Mouse (Mus musculus): Measurements from ENCODE around the gene Gorab. TPM values are rescaled to one million over a fixed set of nuclear protein-coding genes. Genes with fewer than 3 reads are reported as not detected.

The Gorab gene
- 2.9 and 3.9 TPM in 2 replicates for total RNA-seq (2012; rRNA removed)
- 5.9 and 6.2 TPM in 2 replicates for total RNA-seq (2014; rRNA removed)
- 5.8 and 5.9 TPM in 2 replicates for polyA plus RNA-seq (2012; ENCODE audit: insufficient read length, low read depth)

- H3K4me3 ChIP-seq (replicated peaks in 1 of 3; ENCODE audit: low read depth in 2 of 3, low read length in 2 of 3, poor library complexity in 1 of 3): peak within 1 kb of the TSS; percentile 78 to 90 (median 83)
- peaks cover 0 to 2% of the 10 kb centered on the region in 2 experiments for H3K36me3 ChIP-seq (replicated peaks in 1 of 2; ENCODE audit: control insufficient read depth in 1 of 2, insufficient read depth in 1 of 2, low read length in 1 of 2)
- peaks cover 5 to 22% of the 10 kb centered on the region in 2 experiments; a peak in 3 of 4 replicates for H3K4me1 ChIP-seq (ENCODE audit: control insufficient read depth in 1 of 2, insufficient read depth in 2 of 2)
- in situ Hi-C loops (cut with MboI; ENCODE audit: low pct_ligation_motif_present, low pct_unique_long_range_greater_than_20kb, low sequenced_read_pairs): no loop called here
- no peak within 1 kb of the TSS for H3K27ac ChIP-seq (ENCODE audit: insufficient read depth, low read depth)
- DNase-seq (ENCODE audit: extremely low read depth): peak; percentile 91
- H3K4me2 ChIP-seq (ENCODE audit: insufficient read depth, low read depth, poor library complexity, severe bottlenecking): peak within 1 kb of the TSS; percentile 79
- H3K9ac ChIP-seq (ENCODE audit: insufficient read depth, low read depth): peak within 1 kb of the TSS; percentile 87
- no peaks in the 10 kb centered on the region for H3K9me3 ChIP-seq (replicated peaks; ENCODE audit: low read length)
- H3K27me3 ChIP-seq (replicated peaks): no peaks in the 10 kb centered on the region
- dilution Hi-C loops (cut with MboI; ENCODE audit: extremely low pct_ligation_motif_present, extremely low pct_unique_long_range_greater_than_20kb, low sequenced_read_pairs): no loop called here
- H3K79me2 ChIP-seq (replicated peaks; ENCODE audit: control insufficient read depth, extremely low read depth, insufficient read depth, poor library complexity, severe bottlenecking): peaks cover 18% of the 10 kb centered on the region
- TF ChIP-seq JUN (IDR thresholded peaks at IDR 0.05; ENCODE audit: insufficient read depth, low read depth, low read length) (no peak), TBP (conservative IDR thresholded peaks at IDR 0.05; ENCODE audit: low read depth, low read length) (peak; percentile 68; the same call in 1 of the 2 replicates), USF2 (conservative IDR thresholded peaks at IDR 0.05; ENCODE audit: low read depth, low read length) (no peak), CHD1 (IDR thresholded peaks at IDR 0.05; ENCODE audit: low read depth, low read length) (no peak), TCF12 (IDR thresholded peaks at IDR 0.05; ENCODE audit: low read depth, low read length) (peak; percentile 47), RCOR1 (conservative IDR thresholded peaks at IDR 0.05; ENCODE audit: low read depth, low read length) (no peak; the same call in 1 of the 2 replicates), MAZ (IDR thresholded peaks at IDR 0.05; ENCODE audit: low read depth, low read length) (no peak), SIN3A (IDR thresholded peaks at IDR 0.05; ENCODE audit: low read length) (peak; percentile 87), ZKSCAN1 (IDR thresholded peaks at IDR 0.05; ENCODE audit: borderline replicate concordance, low read depth, low read length) (no peak), MXI1 (IDR thresholded peaks at IDR 0.05; ENCODE audit: low read depth, low read length) (peak; percentile 52), HCFC1 (IDR thresholded peaks at IDR 0.05; ENCODE audit: low read depth, low read length) (peak; percentile 84), POLR2A (IDR thresholded peaks at IDR 0.05; ENCODE audit: low read depth, low read length) (peak; percentile 67), PAX5 (IDR thresholded peaks at IDR 0.05; ENCODE audit: low read length) (no peak), ZNF384 (IDR thresholded peaks at IDR 0.05; ENCODE audit: low read depth, low read length) (no peak), NRF1 (IDR thresholded peaks at IDR 0.05; ENCODE audit: low read depth, low read length) (no peak), ELF1 (IDR thresholded peaks at IDR 0.05; ENCODE audit: low read depth, low read length) (peak; percentile 96), ZC3H11A (IDR thresholded peaks at IDR 0.05; ENCODE audit: low read depth, low read length) (no peak), MEF2A (IDR thresholded peaks at IDR 0.05; ENCODE audit: borderline replicate concordance, low read depth, low read length) (0 out of 2 replicates have a peak, but pooled peaks have one; percentile 26), MAFK (IDR thresholded peaks at IDR 0.05; ENCODE audit: insufficient replicate concordance, low read length) (no peak; the same call in 1 of the 2 replicates), USF1 (IDR thresholded peaks at IDR 0.05; ENCODE audit: low read depth, low read length) (no peak), BHLHE40 (IDR thresholded peaks at IDR 0.05; ENCODE audit: low read depth, low read length) (no peak), MAX (IDR thresholded peaks at IDR 0.05; ENCODE audit: low read length) (peak; percentile 100), UBTF (IDR thresholded peaks at IDR 0.05; ENCODE audit: low read depth, low read length) (no peak), ETS1 (conservative IDR thresholded peaks at IDR 0.05; ENCODE audit: low read depth, low read length) (no peak), JUND (conservative IDR thresholded peaks at IDR 0.05; ENCODE audit: low read depth, low read length) (no peak), CHD2 (IDR thresholded peaks at IDR 0.05; ENCODE audit: low read length) (no peak), EP300 (IDR thresholded peaks at IDR 0.05; ENCODE audit: low read length) (no peak), ZMIZ1 (IDR thresholded peaks at IDR 0.05; ENCODE audit: low read depth, low read length) (peak; percentile 67; the same call in 1 of the 2 replicates), GABPA (IDR thresholded peaks at IDR 0.05; ENCODE audit: insufficient replicate concordance, low read depth, low read length) (no peak), MYC (IDR thresholded peaks at IDR 0.05; ENCODE audit: low read depth, low read length) (peak; percentile 55; the same call in 1 of the 2 replicates), E2F4 (IDR thresholded peaks at IDR 0.05; ENCODE audit: insufficient replicate concordance, low read depth, low read length) (no peak), POLR2AphosphoS2 (IDR thresholded peaks at IDR 0.05; ENCODE audit: low read depth, low read length) (no peak; the same call in 1 of the 2 replicates), RAD21 (IDR thresholded peaks at IDR 0.05; ENCODE audit: low read depth, low read length) (no peak), NELFE (IDR thresholded peaks at IDR 0.05; ENCODE audit: low read depth, low read length) (peak; percentile 54), KAT2A (IDR thresholded peaks at IDR 0.05; ENCODE audit: insufficient replicate concordance, low read length) (0 out of 2 replicates have a peak, but pooled peaks have one; percentile 25), IRF4 (IDR thresholded peaks at IDR 0.05; ENCODE audit: low read depth, low read length) (0 out of 2 replicates have a peak, but pooled peaks have one; percentile 44), SMC3 (IDR thresholded peaks at IDR 0.05; ENCODE audit: low read depth, low read length) (no peak), CTCF (conservative IDR thresholded peaks at IDR 0.05 in 1 of 2, IDR thresholded peaks at IDR 0.05 in 1 of 2; ENCODE audit: low read depth in 2 of 2, low read length in 2 of 2) (peak in 1 of 2 experiments; percentile 35; a peak in 2 of 4 replicates)
Measured at GRCm38 (mm10) chr1:163403498-163404126, at the start of gene Gorab. Gene Gorab, minus strand, starts transcription at chr1:163403669.
